Mouse (Mus musculus) monocyte, adult 2 months (primary cell): ENCODE measurements around the gene Gm14399.
"Not testable (repeated sequence)": the region's sequence is repeated elsewhere in the genome, so short reads cannot be mapped to it uniquely, and the experiment has no call there.

Experiments used
- DNase-seq, 2 experiments: peaks; one replicate each; pipeline ENCODE4 v3.0.0; 2022; ENCODE audit warnings: low spot score in 2 of 2, low read depth in 1 of 2

Gene Gm14399

DNA sequence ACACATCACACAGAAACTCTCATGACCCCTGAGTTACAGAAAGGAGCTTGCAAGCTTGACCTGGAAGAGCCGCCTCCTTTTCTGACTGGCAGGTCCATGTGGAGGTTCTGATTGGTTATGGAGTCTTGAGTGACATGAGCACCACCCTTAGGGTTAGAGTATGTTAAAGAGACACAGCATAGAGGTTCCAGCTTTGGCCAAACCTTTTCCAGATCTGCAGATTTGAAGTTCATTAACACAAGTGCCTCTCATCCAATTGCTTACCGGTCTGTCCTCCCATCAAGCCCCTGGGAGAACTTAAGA, at the start of gene Gm14399:
TSS of gene Gm14399 (minus strand) at position 20 of the 303 bp plus-strand sequence.
- DNase-seq: not testable (repeated sequence)

DNA sequence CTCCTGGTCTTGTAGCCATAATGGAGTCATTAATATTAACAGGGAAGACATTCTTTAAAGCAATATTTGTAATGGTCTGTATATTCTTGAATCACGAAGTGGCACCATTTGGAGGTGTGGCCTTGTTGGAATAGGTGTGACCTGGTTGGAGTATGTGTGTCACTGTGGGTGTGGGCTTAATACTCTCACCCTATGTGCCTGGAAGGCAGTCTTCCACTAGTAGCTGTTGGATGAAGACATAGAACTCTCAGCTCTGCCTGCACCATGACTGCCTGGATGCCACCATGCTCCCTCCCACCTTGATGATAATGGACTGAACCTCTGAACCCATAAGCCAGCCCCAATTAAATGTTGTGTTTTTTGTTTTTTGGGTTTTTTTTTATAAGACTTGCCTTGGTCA, 37.2 kb upstream of the Gm14399 start:
- DNase-seq: not testable (repeated sequence)

DNA sequence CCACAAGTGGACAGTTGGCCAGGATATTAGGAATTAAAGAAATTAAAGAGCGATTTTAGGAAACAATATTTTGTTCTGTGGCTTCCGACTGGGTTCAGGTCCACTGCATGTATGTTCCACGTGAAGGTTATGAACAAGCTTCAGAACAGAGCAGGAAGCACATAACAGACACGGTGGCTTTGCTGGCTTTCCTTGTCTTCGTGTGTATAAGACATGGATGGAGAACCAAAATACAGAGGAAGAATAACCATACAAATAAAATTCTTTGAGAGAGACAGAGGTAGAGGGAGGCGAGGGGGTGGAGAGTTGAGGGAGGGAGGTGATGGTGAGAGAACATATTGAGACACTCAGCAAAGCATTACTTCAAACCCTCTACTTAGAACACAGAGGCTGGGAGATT, 34.5 kb upstream of the Gm14399 start:
- no peak for DNase-seq

DNA sequence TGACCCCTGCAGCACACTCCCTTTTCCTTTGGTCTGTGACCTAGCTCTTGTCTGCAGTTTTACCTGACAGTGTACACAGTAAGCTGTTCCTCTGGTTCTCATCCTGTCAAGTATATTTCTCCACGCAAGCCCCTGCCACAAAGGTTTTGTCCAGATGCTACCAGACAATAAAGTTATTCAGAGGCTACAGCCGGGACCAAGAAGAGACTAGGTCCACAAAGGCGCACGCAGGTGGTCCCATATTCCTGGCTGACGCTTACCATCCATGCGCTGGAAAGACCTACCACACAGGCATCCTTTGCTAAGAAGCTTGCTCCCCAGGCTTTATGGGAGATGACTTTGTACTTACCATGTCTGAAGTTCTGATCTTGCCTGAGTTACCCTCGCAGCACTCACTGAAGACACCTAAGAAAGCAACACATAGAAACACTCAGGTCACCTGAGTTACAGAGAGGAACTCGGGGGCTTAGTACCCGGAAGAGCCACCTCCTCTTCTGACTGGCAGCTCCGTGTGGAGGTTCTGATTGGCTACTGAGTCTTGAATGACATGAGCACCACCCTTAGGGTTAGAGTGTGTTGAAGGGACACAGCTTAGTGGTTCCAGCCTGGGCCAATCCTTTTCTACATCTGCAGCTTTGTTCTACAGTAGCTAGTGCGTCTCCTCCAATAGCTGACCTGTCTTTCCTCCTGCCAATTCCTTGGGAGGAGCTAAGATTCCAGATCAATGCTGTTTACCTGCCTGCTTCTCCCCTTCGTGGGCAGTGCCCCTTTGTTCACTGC, 33.8 kb upstream of the Gm14399 start, which contains the start of gene Gm14443:
TSS of gene Gm14443 (minus strand) at position 471 of the 780 bp plus-strand sequence.
- not testable (repeated sequence) for DNase-seq

GRCm38 (mm10) chr2:175174058-175174457, 32.2 kb upstream of the Gm14399 start:
- DNase-seq: not testable (repeated sequence)

DNA sequence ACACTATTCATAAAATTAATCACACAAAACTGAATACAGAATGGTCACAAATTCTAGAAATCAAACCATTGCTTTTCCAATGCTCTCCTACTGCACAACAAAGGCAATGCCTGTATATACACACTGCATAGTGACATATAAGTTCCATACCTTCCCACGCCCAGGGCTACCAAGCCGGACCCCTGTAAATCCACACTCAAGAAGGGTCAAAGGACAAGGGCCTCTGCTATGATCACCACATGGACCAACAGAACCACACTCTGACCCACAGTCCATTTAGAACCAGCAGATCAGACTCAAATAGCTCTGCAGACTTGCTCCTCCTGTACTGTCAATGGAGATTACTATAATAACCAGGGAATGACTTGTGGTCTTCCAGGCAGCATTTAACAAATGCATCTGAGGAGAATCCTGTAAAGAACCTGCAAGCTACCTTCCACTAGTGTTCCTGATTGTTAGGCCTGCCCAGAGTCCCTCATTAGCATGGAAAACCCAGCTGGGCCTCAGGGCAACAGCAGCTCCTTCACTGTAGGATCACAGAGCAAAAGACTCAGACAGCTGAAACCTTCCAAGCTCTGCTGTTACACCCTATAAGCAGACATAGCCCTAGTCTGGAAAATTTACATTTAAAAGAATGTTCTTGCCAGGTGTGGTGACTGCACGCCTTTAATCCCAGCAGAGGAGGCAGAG, 31.2 kb upstream of the Gm14399 start:
- not testable (repeated sequence) for DNase-seq

GRCm38 (mm10) chr2:175172123-175172522, 30.3 kb upstream of the Gm14399 start:
- no peak for DNase-seq

DNA sequence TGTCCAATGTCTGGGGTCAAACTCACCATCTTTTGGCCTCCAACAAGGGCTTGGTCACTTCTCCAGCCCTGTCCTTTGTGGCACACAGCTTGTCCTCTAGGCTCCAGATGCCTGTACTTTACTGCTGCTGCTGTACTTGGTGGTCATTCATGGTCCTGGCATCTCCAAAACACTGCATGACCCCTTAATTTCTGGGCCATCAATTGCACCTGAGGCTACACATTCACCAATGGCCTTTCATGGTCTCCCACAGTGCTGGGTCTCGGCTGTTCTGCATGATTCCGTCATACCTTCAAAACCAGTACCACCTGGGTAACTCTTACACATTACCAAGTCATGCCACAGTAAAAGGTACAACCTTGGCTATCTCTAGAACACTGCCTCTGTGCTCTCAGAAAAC, 25.1 kb upstream of the Gm14399 start:
- not testable (repeated sequence) for DNase-seq

GRCm38 (mm10) chr2:175165110-175165509, 23.3 kb upstream of the Gm14399 start:
- DNase-seq: not testable (repeated sequence)

DNA sequence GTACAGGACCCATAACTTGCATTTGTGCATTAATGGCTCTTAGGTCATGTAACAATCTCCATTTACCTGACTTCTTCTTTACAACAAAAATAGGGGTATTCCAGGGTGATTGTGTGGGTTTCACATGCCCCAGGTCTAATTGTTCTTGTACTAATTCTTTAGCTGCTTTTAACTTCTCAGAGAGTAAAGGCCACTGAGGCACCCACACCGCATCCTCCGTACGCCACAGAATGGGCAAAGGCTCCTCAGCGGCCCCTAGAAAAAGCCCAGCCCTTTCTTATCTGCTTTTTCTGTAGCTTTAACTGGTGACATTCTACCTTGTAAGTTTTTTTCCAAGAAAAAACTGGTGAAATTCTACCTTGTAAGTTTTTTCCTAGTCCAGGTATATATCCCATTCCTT, 19.6 kb upstream of the Gm14399 start:
- DNase-seq: not testable (repeated sequence)

- no peak for DNase-seq
These were observed 16.8 kb upstream of the Gm14399 start for GRCm38 (mm10) chr2:175158642-175159041.

GRCm38 (mm10) chr2:175156696-175157095, 14.9 kb upstream of the Gm14399 start:
- no peak for DNase-seq

DNA sequence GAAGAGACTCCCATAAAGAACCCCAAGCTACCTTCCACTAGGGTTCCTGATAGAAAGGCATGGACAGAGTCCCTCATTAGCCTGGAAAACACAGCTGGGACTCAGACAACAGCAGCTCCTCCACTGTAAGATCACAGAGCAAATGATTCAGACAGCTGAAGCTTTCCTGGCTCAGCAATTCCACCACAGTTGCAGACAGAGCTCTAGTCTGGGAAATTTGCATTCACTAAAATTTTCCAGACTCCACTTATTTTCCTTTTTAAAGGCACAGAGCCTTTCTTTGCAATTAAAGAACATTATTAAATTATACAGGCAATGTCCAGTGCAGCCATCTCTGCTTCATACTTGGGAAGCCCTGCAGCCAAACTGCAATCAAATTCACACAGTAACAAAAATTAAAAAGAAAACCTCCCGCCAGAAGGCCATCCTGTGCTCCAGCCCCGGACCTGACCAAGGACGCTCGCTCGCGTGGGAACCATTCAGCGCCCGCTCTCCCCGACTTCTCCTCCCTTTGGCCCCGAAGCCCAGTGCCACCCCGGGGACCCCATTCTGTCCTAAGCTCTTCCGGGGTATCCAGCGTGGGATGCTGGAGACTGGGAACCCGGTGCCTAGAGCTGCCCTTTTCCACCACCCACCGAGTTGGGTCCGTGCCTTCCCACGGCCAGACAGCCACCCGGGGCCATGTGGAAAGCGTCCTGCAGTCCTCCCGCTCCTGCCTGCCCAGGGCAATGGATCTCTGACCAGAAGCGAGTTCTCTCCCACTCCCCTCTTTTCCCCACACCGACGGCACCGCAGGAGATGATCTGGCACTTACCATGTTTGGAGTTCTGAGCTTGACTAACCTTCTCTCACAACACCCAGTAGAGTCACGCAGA, 457 bp downstream of the Gm14399 start:
- not testable (repeated sequence) for DNase-seq

GRCm38 (mm10) chr2:175140624-175141023, 1.2 kb downstream of the Gm14399 start:
- DNase-seq: not testable (repeated sequence)
